In the genomic region with DNA sequence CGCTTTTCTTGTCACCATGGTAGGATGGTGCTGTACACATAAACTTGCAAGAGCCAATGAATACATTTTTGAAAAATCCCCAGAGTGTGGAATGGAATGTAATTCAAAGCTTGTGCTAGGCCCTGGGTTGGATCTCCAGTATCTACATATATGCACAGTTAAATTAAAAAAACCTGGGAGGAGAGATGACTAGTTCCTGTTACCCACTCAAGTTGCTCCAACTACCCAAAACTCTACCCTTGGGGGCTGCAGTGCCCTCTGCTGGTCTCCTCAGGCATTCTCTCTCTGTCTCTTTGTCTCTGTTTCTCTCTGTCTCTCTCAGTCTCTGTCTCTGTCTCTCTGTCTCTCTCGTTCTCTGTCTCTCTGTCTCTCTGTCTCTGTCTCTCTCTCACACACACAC, we compare ENCODE assay signal across 12 mouse cellular contexts. TPM values are rescaled to one million over a fixed set of nuclear protein-coding genes. Genes with fewer than 3 reads are reported as not detected.
DNase-seq lines count a peak whose midpoint lies in the region; ATAC-seq and TF ChIP-seq lines count a peak whose summit lies in the region.
"Had no signal": no experiment of that assay in that cellular context is flagged by ENCODE, and none has a peak within 500 bp of the region (broad histone marks: within the 10 kb centered on the region; RNA-seq: fewer than 3 reads in every experiment).

No protein-coding gene starts in this region.

- H3K36me3 ChIP-seq in kidney, adult 2 months (ENCODE audit: control insufficient read depth, insufficient read depth, low read length) = no peaks in the 10 kb centered on the region
- H3K36me3 ChIP-seq in E14TG2a.4 (ENCODE audit: insufficient read depth, low read length) = no peaks in the 10 kb centered on the region
- no peaks in the 10 kb centered on the region for H3K36me3 ChIP-seq in forebrain, embryonic 11.5 days (ENCODE audit: control insufficient read depth, insufficient read depth, low read length)
- H3K36me3 ChIP-seq: limb, embryonic 13.5 days had no signal

- H3K9me3 ChIP-seq in E14TG2a.4 (ENCODE audit: low read length) = no peaks in the 10 kb centered on the region
- H3K9me3 ChIP-seq in forebrain, embryonic 11.5 days (ENCODE audit: control insufficient read depth, low read length) = no peaks in the 10 kb centered on the region
- H3K9me3 ChIP-seq: limb, embryonic 13.5 days had no signal

- 0 out of 2 replicates have a peak, but pooled peaks have one; percentile 35 for ATAC-seq in megakaryocyte progenitor cell, adult 5-6 weeks (replicated peaks; ENCODE audit: poor library complexity)
- ATAC-seq in forebrain, embryonic 11.5 days (replicated peaks; ENCODE audit: low FRiP score) = no peak

- WGBS in kidney, adult 2 months = 92% methylated on average over 2 of the region's 2 CpGs
- WGBS in forebrain, embryonic 11.5 days = 92% methylated on average over 2 of the region's 2 CpGs

- TF ChIP-seq POLR2A in kidney, adult 2 months (IDR thresholded peaks at IDR 0.05; ENCODE audit: low read depth, low read length) = no peak

- H3K9ac ChIP-seq in forebrain, embryonic 11.5 days (ENCODE audit: low read length) = no peak overlapping the region
- H3K9ac ChIP-seq: limb, embryonic 13.5 days had no signal

- H3K27me3 ChIP-seq in kidney, adult 2 months (replicated peaks; ENCODE audit: control insufficient read depth, insufficient read depth, low read length) = no peaks in the 10 kb centered on the region
- no peaks in the 10 kb centered on the region for H3K27me3 ChIP-seq in E14TG2a.4 (ENCODE audit: insufficient read depth, low read length)
- H3K27me3 ChIP-seq in forebrain, embryonic 11.5 days (ENCODE audit: control insufficient read depth, insufficient read depth, low read length) = no peaks in the 10 kb centered on the region

- DNase-seq in kidney, adult 2 months = no peak
- DNase-seq in kidney, adult 11 months = no peak
- peak; percentile 59 for DNase-seq in 3T3-L1 (ENCODE audit: low read depth, low spot score)
- DNase-seq in embryo, embryonic 9.5 days (ENCODE audit: extremely low spot score) = no peak
- DNase-seq in forebrain, embryonic 11.5 days (ENCODE audit: low spot score) = no peak
- DNase-seq in cerebellum, adult 11 months = no peak
- DNase-seq: adrenal gland, adult 8-10 months; cerebellum, adult 18-20 months; layer of hippocampus, postnatal 36 days had no signal

- no peak overlapping the region for H3K4me3 ChIP-seq in kidney, adult 2 months (ENCODE audit: insufficient read depth, low read depth, low read length)
- no peak overlapping the region for H3K4me3 ChIP-seq in E14TG2a.4 (replicated peaks; ENCODE audit: low read length)
- H3K4me3 ChIP-seq in forebrain, embryonic 11.5 days (ENCODE audit: low read depth, low read length) = no peak overlapping the region
- H3K4me3 ChIP-seq: limb, embryonic 13.5 days had no signal

- H3K4me1 ChIP-seq in kidney, adult 2 months (ENCODE audit: control insufficient read depth, insufficient read depth, low read length) = peaks cover 5% of the 10 kb centered on the region; the same call in 1 of the 2 replicates
- peaks cover 53% of the 10 kb centered on the region for H3K4me1 ChIP-seq in E14TG2a.4 (replicated peaks; ENCODE audit: low read depth, low read length)
- H3K4me1 ChIP-seq in forebrain, embryonic 11.5 days (replicated peaks; ENCODE audit: control insufficient read depth, insufficient read depth, low read length) = peaks cover under 1% of the 10 kb centered on the region; the same call in 1 of the 2 replicates

- no peak overlapping the region for H3K4me2 ChIP-seq in forebrain, embryonic 11.5 days (ENCODE audit: low read depth, low read length, severe bottlenecking)
- H3K4me2 ChIP-seq: limb, embryonic 13.5 days had no signal

- TF ChIP-seq CTCF in kidney, adult 2 months (conservative IDR thresholded peaks at IDR 0.05; ENCODE audit: insufficient read depth, insufficient read length, low read depth, low read length) = peak; percentile 40; the same call in 1 of the 2 replicates
- peak; percentile 43 for TF ChIP-seq CTCF in E14TG2a.4 (conservative IDR thresholded peaks at IDR 0.05; ENCODE audit: low read length)

- no peak overlapping the region for H3K27ac ChIP-seq in kidney, adult 2 months (ENCODE audit: insufficient read depth, low read depth, low read length)
- no peak overlapping the region for H3K27ac ChIP-seq in forebrain, embryonic 11.5 days (ENCODE audit: low read depth, low read length)
- H3K27ac ChIP-seq: limb, embryonic 13.5 days had no signal

RNA-seq across cellular contexts. Expression of a gene that starts 21.9 kb away (rescaled TPM):
- polyA plus RNA-seq in kidney, adult 2 months (2012; rRNA removed) = 28.9 and 30.6 TPM in 2 replicates
- 30.1 and 30.6 TPM in 2 replicates for total RNA-seq in megakaryocyte progenitor cell, adult 5-6 weeks (2015)
- total RNA-seq in megakaryocyte progenitor cell, adult 5-6 weeks (2017) = 6.0 and 11.0 TPM in 2 replicates
- 21.9 and 23.2 TPM in 2 replicates for polyA plus RNA-seq in forebrain, embryonic 11.5 days (2014; fragmentation: Nextera tagmentation; extraction: Ambion mirVana)

RNA-seq across cellular contexts. Expression of a gene that starts 34.0 kb away (rescaled TPM):
- 57.2 and 68.8 TPM in 2 replicates for polyA plus RNA-seq in kidney, adult 2 months (2012; rRNA removed)
- 14.6 and 18.4 TPM in 2 replicates for total RNA-seq in megakaryocyte progenitor cell, adult 5-6 weeks (2015)
- 15.3 and 21.2 TPM in 2 replicates for total RNA-seq in megakaryocyte progenitor cell, adult 5-6 weeks (2017)
- 5.7 and 6.1 TPM in 2 replicates for polyA plus RNA-seq in forebrain, embryonic 11.5 days (2014; fragmentation: Nextera tagmentation; extraction: Ambion mirVana)
